Mouse (Mus musculus): ENCODE data around the gene Gm28048. TPM values are rescaled to one million over a fixed set of nuclear protein-coding genes. Genes with fewer than 3 reads are reported as not detected.
A peak's percentile ranks its signal among the peaks of the same experiment; 100 is the strongest.

The Gm28048 gene
- polyA plus RNA-seq, 1 experiment = 1.9 TPM

- H3K27me3 ChIP-seq (ENCODE audit: control insufficient read depth, insufficient read depth, insufficient read length) = no peaks in the 10 kb centered on the region
- H3K4me2 ChIP-seq (ENCODE audit: low read depth) = peak within 1 kb of the TSS; percentile 77
- peak within 1 kb of the TSS; percentile 11 for H3ac ChIP-seq (ENCODE audit: control insufficient read depth, insufficient read length)
- H3K36me3 ChIP-seq (ENCODE audit: control insufficient read depth, insufficient read depth) = peaks cover 4% of the 10 kb centered on the region
- TF ChIP-seq POLR2AphosphoS2 (IDR thresholded peaks at IDR 0.05; ENCODE audit: insufficient read length, low read depth) (peak; percentile 12), POLR2A (IDR thresholded peaks at IDR 0.05; ENCODE audit: insufficient read length, low read depth) (peak; percentile 45), CEBPB (IDR thresholded peaks at IDR 0.05; ENCODE audit: insufficient read depth, poor library complexity, severe bottlenecking) (no peak), MYOD1 (IDR thresholded peaks at IDR 0.05; ENCODE audit: control insufficient read depth in 1 of 3, insufficient read length in 2 of 3, low read depth in 2 of 3) (peak in 1 of 3 experiments; percentile 5)
- H3K4me3 ChIP-seq = peak within 1 kb of the TSS; percentile 64
- peaks cover 78% of the 10 kb centered on the region for H3K79me2 ChIP-seq (ENCODE audit: control insufficient read depth, insufficient read depth)
Measured at GRCm38 (mm10) chr11:22971835-22972709, 9.8 kb downstream of the Gm28048 start, which contains the start of gene Zrsr1. TSS of gene Zrsr1 (plus strand) at chr11:22972005.

DNA sequence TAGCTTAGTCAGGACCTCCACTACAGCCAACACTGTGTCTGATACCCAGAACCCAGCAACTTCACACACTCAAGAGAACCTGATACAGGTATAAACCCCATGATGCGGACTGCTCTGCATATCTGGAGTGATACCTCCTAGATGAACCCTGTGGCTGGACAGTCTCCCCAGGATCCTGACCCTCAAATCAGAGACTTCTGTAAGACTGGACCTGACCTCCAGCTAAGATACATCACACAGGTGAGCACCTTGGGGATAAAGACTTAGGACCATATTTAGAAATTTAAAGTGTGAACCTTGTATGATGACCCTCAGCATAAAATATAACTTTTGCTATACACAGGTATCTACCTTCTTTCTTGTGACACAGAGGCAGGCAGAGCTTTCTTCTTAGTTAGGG is 11.3 kb downstream of the Gm28048 start:
- Histone ChIP-seq H3K36me3 (ENCODE audit: control insufficient read depth, insufficient read depth) (peaks cover 9% of the 10 kb centered on the region), H3K79me2 (ENCODE audit: control insufficient read depth, insufficient read depth) (peaks cover 68% of the 10 kb centered on the region), H3K27me3 (ENCODE audit: control insufficient read depth, insufficient read depth, insufficient read length) (no peaks in the 10 kb centered on the region), H3K4me3 (no peak overlapping the region), H3K4me2 (ENCODE audit: low read depth) (no peak overlapping the region), H3ac (ENCODE audit: control insufficient read depth, insufficient read length) (no peak overlapping the region)
- TF ChIP-seq MYOD1 (IDR thresholded peaks at IDR 0.05; ENCODE audit: control insufficient read depth in 1 of 3, insufficient read length in 2 of 3, low read depth in 2 of 3) (no peak), CEBPB (IDR thresholded peaks at IDR 0.05; ENCODE audit: insufficient read depth, poor library complexity, severe bottlenecking) (no peak), E2F4 (IDR thresholded peaks at IDR 0.05; ENCODE audit: insufficient read depth) (no peak), TCF12 (IDR thresholded peaks at IDR 0.05; ENCODE audit: insufficient read depth, poor library complexity, severe bottlenecking) (no peak), SRF (IDR thresholded peaks at IDR 0.05; ENCODE audit: control insufficient read depth, insufficient read length, low read depth) (no peak), MAX (IDR thresholded peaks at IDR 0.05; ENCODE audit: low read depth) (no peak), USF1 (IDR thresholded peaks at IDR 0.05; ENCODE audit: low read depth) (no peak), POLR2AphosphoS2 (IDR thresholded peaks at IDR 0.05; ENCODE audit: insufficient read length, low read depth) (no peak), MYOG (IDR thresholded peaks at IDR 0.05; ENCODE audit: control insufficient read depth in 1 of 3, insufficient read depth in 1 of 3, insufficient read length in 2 of 3, low read depth in 2 of 3) (no peak), POLR2A (IDR thresholded peaks at IDR 0.05; ENCODE audit: insufficient read length, low read depth) (no peak), TCF3 (IDR thresholded peaks at IDR 0.05; ENCODE audit: insufficient read length, low read depth) (no peak)

DNA sequence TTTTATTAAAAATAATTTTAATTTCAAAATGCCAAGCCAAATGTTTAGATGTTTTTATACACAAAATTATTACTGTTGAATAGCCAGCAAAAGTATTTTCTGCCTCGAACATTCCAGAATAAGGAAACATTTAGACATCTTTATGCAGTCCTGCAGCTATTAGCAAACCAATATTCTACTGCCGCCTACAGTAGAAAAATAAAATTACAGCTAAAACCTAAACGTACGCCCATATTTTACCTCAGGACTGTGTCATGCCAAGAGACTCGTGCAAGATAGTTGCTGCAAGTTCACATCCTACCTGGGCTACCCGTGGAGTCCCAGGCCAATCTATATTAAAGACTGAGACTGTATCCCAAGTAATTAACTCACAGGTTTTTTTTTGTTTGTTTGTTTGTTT is 12.4 kb downstream of the Gm28048 start:
- no peak overlapping the region for H3K4me3 ChIP-seq
- H3K27me3 ChIP-seq (ENCODE audit: control insufficient read depth, insufficient read depth, insufficient read length) = no peaks in the 10 kb centered on the region
- peaks cover 9% of the 10 kb centered on the region for H3K36me3 ChIP-seq (ENCODE audit: control insufficient read depth, insufficient read depth)
- H3ac ChIP-seq (ENCODE audit: control insufficient read depth, insufficient read length) = no peak overlapping the region
- peaks cover 59% of the 10 kb centered on the region for H3K79me2 ChIP-seq (ENCODE audit: control insufficient read depth, insufficient read depth)
- no peak overlapping the region for H3K4me2 ChIP-seq (ENCODE audit: low read depth)
- no peak for TF ChIP-seq MYOD1 (IDR thresholded peaks at IDR 0.05; ENCODE audit: control insufficient read depth in 1 of 3, insufficient read length in 2 of 3, low read depth in 2 of 3)
- TF ChIP-seq TCF3 (IDR thresholded peaks at IDR 0.05; ENCODE audit: insufficient read length, low read depth) = no peak

GRCm38 (mm10) chr11:22965503-22965902 is 16.4 kb downstream of the Gm28048 start:
- no peaks in the 10 kb centered on the region for H3K27me3 ChIP-seq (ENCODE audit: control insufficient read depth, insufficient read depth, insufficient read length)
- peaks cover 50% of the 10 kb centered on the region for H3K79me2 ChIP-seq (ENCODE audit: control insufficient read depth, insufficient read depth)
- H3K4me3 ChIP-seq = no peak overlapping the region
- H3K4me2 ChIP-seq (ENCODE audit: low read depth) = peak overlapping the region; percentile 43
- H3ac ChIP-seq (ENCODE audit: control insufficient read depth, insufficient read length) = no peak overlapping the region
- H3K36me3 ChIP-seq (ENCODE audit: control insufficient read depth, insufficient read depth) = peaks cover 9% of the 10 kb centered on the region
- no peak for TF ChIP-seq E2F4 (IDR thresholded peaks at IDR 0.05; ENCODE audit: insufficient read depth)
- TF ChIP-seq MYOG (IDR thresholded peaks at IDR 0.05; ENCODE audit: control insufficient read depth in 1 of 3, insufficient read depth in 1 of 3, insufficient read length in 2 of 3, low read depth in 2 of 3) = no peak
- no peak for TF ChIP-seq TCF12 (IDR thresholded peaks at IDR 0.05; ENCODE audit: insufficient read depth, poor library complexity, severe bottlenecking)
- TF ChIP-seq REST (IDR thresholded peaks at IDR 0.05; ENCODE audit: insufficient read depth, insufficient read length) = no peak
- TF ChIP-seq POLR2AphosphoS2 (IDR thresholded peaks at IDR 0.05; ENCODE audit: insufficient read length, low read depth) = no peak
- no peak for TF ChIP-seq MYOD1 (IDR thresholded peaks at IDR 0.05; ENCODE audit: control insufficient read depth in 1 of 3, insufficient read length in 2 of 3, low read depth in 2 of 3)
- TF ChIP-seq TCF3 (IDR thresholded peaks at IDR 0.05; ENCODE audit: insufficient read length, low read depth) = no peak
- TF ChIP-seq USF1 (IDR thresholded peaks at IDR 0.05; ENCODE audit: low read depth) = no peak
- TF ChIP-seq MAX (IDR thresholded peaks at IDR 0.05; ENCODE audit: low read depth) = no peak
- TF ChIP-seq POLR2A (IDR thresholded peaks at IDR 0.05; ENCODE audit: insufficient read length, low read depth) = no peak
- no peak for TF ChIP-seq SRF (IDR thresholded peaks at IDR 0.05; ENCODE audit: control insufficient read depth, insufficient read length, low read depth)

- H3K4me2 ChIP-seq (ENCODE audit: low read depth) = no peak overlapping the region
- peaks cover 45% of the 10 kb centered on the region for H3K79me2 ChIP-seq (ENCODE audit: control insufficient read depth, insufficient read depth)
- H3K36me3 ChIP-seq (ENCODE audit: control insufficient read depth, insufficient read depth) = peaks cover 9% of the 10 kb centered on the region
- TF ChIP-seq SRF (IDR thresholded peaks at IDR 0.05; ENCODE audit: control insufficient read depth, insufficient read length, low read depth) (no peak), TCF3 (IDR thresholded peaks at IDR 0.05; ENCODE audit: insufficient read length, low read depth) (no peak), MAX (IDR thresholded peaks at IDR 0.05; ENCODE audit: low read depth) (no peak), TCF12 (IDR thresholded peaks at IDR 0.05; ENCODE audit: insufficient read depth, poor library complexity, severe bottlenecking) (no peak), E2F4 (IDR thresholded peaks at IDR 0.05; ENCODE audit: insufficient read depth) (no peak), MYOG (IDR thresholded peaks at IDR 0.05; ENCODE audit: control insufficient read depth in 1 of 3, insufficient read depth in 1 of 3, insufficient read length in 2 of 3, low read depth in 2 of 3) (no peak), CEBPB (IDR thresholded peaks at IDR 0.05; ENCODE audit: insufficient read depth, poor library complexity, severe bottlenecking) (no peak)
- H3K4me3 ChIP-seq = no peak overlapping the region
- no peaks in the 10 kb centered on the region for H3K27me3 ChIP-seq (ENCODE audit: control insufficient read depth, insufficient read depth, insufficient read length)
- no peak overlapping the region for H3ac ChIP-seq (ENCODE audit: control insufficient read depth, insufficient read length)
Measured at GRCm38 (mm10) chr11:22964401-22964800, 17.5 kb downstream of the Gm28048 start.
